Mouse (Mus musculus) ovary, postnatal 36 days (tissue): ENCODE measurements around the gene Rassf9.

ENCODE experiments used
- DNase-seq: peaks from one replicate; pipeline ENCODE4 v3.0.0; 2022; ENCODE audit warnings: low spot score, mixed read lengths

The Rassf9 gene

GRCm38 (mm10) chr10:102511807-102512461 is at the start of gene Rassf9:
TSS of gene Rassf9 (plus strand) at chr10:102512222.
- DNase-seq: peak; percentile 37

GRCm38 (mm10) chr10:102469412-102469811 is 42.6 kb upstream of the Rassf9 start:
- DNase-seq: no peak

- DNase-seq: no peak
Measured at GRCm38 (mm10) chr10:102490386-102490785, 21.6 kb upstream of the Rassf9 start, which contains the start of gene Nts. TSS of gene Nts (minus strand) at chr10:102490486.

GRCm38 (mm10) chr10:102491792-102492191 is 20.2 kb upstream of the Rassf9 start:
- peak; percentile 8 for DNase-seq

- no peak for DNase-seq
Measured at GRCm38 (mm10) chr10:102498754-102499153, 13.3 kb upstream of the Rassf9 start.

- no peak for DNase-seq
Measured at GRCm38 (mm10) chr10:102507386-102507785, 4.6 kb upstream of the Rassf9 start.

GRCm38 (mm10) chr10:102511461-102511806 is 588 bp upstream of the Rassf9 start:
- DNase-seq: no peak

- no peak for DNase-seq
Measured at GRCm38 (mm10) chr10:102514159-102514558, 2.1 kb downstream of the Rassf9 start.

GRCm38 (mm10) chr10:102527901-102528300 is 15.9 kb downstream of the Rassf9 start:
- no peak for DNase-seq

GRCm38 (mm10) chr10:102553941-102554340 is 41.9 kb downstream of the Rassf9 start:
- DNase-seq: no peak

GRCm38 (mm10) chr10:102562488-102562887 is 50.5 kb downstream of the Rassf9 start:
- no peak for DNase-seq

- DNase-seq: no peak
Measured at GRCm38 (mm10) chr10:102577970-102578369, 65.9 kb downstream of the Rassf9 start.

GRCm38 (mm10) chr10:102594306-102594705 is 82.3 kb downstream of the Rassf9 start:
- DNase-seq: no peak
